In genomic region chr7:130827431-130827830, GRCm38 (mm10) we compare ENCODE assay signal across 7 mouse cellular contexts. TPM values are rescaled to one million over a fixed set of nuclear protein-coding genes. Genes with fewer than 3 reads are reported as not detected.
DNase-seq lines count a peak whose midpoint lies in the region.

No protein-coding gene starts in this region.

- DNase-seq in left cerebral cortex, adult 18-20 months (ENCODE audit: low spot score in 2 of 2) = peak; percentile 55 to 73
- DNase-seq in left cerebral cortex, adult 8-10 months (ENCODE audit: low spot score in 2 of 2) = no peak
- DNase-seq in ES-CJ7 (ENCODE audit: low read depth, low spot score) = peak; percentile 64
- peak; percentile 77 for DNase-seq in adrenal gland, postnatal 10 days
- DNase-seq in gastrocnemius, postnatal 10 days = peak; percentile 57
- peak; percentile 67 to 71 for DNase-seq in left cerebral cortex, postnatal 14 days (ENCODE audit: low spot score in 2 of 2)
- peak; percentile 57 for DNase-seq in retina, postnatal 7 days (ENCODE audit: low read depth, low spot score)

- intact Hi-C loops in left cerebral cortex, postnatal 14 days (cut with DNase I) = loop anchor here (2.0 kb wide), 1 partner anchor 89 kb away; no protein-coding TSS in a partner anchor

RNA-seq across cellular contexts. Expression of gene Plekha1, which starts 38.1 kb away (rescaled TPM):
- 10 to 100 TPM; 85.4 to 92.8 TPM for total RNA-seq in left cerebral cortex, adult 18-20 months (2021)
- 100 to 1,000 TPM in 1 of 4 experiments, 10 to 100 TPM in 3; 94.6 to 101 (median 96.9) TPM for total RNA-seq in left cerebral cortex, adult 8-10 months (2022)
- 10 to 100 TPM; 25.4 to 34.8 TPM for total RNA-seq in adrenal gland, postnatal 10 days (2021)
- 10 to 100 TPM; 30.9 to 32.5 TPM for total RNA-seq in gastrocnemius, postnatal 10 days (2021)
- 10 to 100 TPM; 92.6 to 98.0 TPM for total RNA-seq in left cerebral cortex, postnatal 14 days (2021)

RNA-seq across cellular contexts. Expression of gene Btbd16, which starts 53.6 kb away (rescaled TPM):
- under 1 TPM; 0.12 to 0.30 TPM for total RNA-seq in left cerebral cortex, adult 18-20 months (2021)
- under 1 TPM in 3 of 4 experiments, not detected in 1; 0.16 to 0.49 (median 0.41) TPM for total RNA-seq in left cerebral cortex, adult 8-10 months (2022)
- under 1 TPM in 1 of 2 experiments, not detected in 1; 0.18 TPM for total RNA-seq in adrenal gland, postnatal 10 days (2021)
- under 1 TPM in 1 of 2 experiments, not detected in 1; 0.16 TPM for total RNA-seq in gastrocnemius, postnatal 10 days (2021)
- under 1 TPM; 0.15 to 0.42 TPM for total RNA-seq in left cerebral cortex, postnatal 14 days (2021)

Comparison
In these comparisons a context has a peak if more than half of its experiments do, and no peak if none do; other contexts are left out.
1. DNase-seq: peak in left cerebral cortex, adult 18-20 months (2 of 2), ES-CJ7 (single experiment), adrenal gland, postnatal 10 days (single experiment), gastrocnemius, postnatal 10 days (single experiment), left cerebral cortex, postnatal 14 days (2 of 2) and retina, postnatal 7 days (single experiment); none in left cerebral cortex, adult 8-10 months (0 of 2).